Mouse (Mus musculus) c-Kit-negative CD71-positive TER-119-positive erythroid progenitor cells, embryonic 14.5 days (primary cell): Measurements from ENCODE around the gene Fth1.

Experiments
- DNase-seq: peaks from one replicate; pipeline ENCODE4 v3.0.0-alpha.2; 2013; ENCODE audit warnings: low read depth, low spot score

Gene Fth1

DNA sequence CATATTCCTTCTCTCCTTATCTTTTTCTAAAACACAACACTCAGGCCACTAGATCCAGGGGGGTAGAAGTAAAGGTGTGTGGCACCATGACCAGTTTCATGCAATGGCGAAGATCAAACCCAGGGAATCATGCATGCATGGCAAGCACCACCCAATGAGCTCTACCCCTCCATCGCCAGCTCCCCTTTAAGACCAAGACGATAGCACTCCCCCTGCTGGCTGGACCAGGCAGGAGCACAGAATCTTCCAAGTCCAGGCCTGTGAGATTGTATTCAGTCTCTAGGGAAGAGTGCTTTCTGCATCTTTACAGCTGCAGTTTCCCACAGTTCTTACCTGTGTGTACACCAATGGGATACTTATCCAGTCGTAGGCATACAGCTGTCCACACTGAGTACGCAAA is 10.9 kb downstream of the Fth1 start:
- DNase-seq = peak; percentile 76

GRCm38 (mm10) chr19:9992011-9992958 is 11.9 kb downstream of the Fth1 start:
- DNase-seq = no peak

GRCm38 (mm10) chr19:9993036-9993656 is 12.7 kb downstream of the Fth1 start:
- DNase-seq = peak; percentile 65

DNA sequence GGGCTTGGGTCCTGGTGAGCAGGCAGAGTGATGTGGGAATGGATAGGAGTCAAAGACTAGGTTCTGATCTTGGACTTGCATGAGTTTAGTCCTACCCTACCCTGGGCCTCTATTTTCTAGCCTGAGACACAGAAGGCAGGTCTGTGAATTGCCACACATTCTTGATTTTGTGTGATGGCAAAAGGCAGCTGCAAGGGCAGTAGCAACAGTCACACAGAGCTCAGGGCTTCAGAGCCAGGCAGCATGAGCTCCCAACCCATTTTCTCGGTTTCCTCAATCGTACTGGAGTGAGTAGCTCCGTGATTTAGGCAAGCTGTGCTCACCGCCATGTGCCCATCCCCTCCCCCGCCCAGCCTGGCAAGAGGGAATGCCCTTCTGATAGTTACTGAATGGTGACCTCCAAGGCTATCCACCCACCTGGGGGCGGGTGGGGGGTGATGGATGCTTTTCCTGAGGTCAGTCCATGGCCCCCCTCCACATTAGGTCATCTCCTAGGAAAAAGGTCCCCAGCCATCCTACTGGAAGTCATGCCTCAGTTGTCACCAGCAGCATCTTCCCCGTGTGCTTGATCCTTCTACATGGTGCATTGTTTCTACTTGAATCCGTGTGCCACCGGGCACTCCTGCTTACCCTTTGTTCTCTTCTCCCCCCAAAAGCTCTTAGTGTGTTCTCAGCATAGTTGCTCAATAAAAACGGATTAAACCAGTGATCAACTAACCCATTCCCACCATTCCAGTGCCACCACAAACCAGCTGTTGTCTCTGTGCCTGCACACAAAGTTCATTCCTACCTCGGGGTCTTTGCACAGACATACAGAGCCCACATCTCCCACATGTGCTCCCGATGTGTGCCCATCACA is 17.0 kb downstream of the Fth1 start:
- no peak for DNase-seq

DNA sequence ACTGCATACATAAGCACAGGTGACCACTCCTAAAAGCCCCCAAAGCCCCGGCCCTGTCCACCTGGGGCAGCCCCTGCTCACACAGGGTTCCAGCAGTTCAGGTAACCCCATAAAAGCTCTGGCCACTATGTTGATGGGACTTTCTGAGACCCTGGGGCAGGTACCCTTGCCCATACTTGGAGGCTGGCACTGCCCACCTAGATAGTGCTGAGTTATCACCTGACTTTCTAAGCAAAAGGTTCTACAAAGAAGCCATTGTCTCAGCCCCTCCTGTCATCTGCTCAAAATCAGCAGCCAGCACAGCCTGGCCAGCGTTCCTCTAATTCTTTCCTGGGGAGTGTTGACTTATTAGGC is 17.6 kb downstream of the Fth1 start:
- no peak for DNase-seq

DNA sequence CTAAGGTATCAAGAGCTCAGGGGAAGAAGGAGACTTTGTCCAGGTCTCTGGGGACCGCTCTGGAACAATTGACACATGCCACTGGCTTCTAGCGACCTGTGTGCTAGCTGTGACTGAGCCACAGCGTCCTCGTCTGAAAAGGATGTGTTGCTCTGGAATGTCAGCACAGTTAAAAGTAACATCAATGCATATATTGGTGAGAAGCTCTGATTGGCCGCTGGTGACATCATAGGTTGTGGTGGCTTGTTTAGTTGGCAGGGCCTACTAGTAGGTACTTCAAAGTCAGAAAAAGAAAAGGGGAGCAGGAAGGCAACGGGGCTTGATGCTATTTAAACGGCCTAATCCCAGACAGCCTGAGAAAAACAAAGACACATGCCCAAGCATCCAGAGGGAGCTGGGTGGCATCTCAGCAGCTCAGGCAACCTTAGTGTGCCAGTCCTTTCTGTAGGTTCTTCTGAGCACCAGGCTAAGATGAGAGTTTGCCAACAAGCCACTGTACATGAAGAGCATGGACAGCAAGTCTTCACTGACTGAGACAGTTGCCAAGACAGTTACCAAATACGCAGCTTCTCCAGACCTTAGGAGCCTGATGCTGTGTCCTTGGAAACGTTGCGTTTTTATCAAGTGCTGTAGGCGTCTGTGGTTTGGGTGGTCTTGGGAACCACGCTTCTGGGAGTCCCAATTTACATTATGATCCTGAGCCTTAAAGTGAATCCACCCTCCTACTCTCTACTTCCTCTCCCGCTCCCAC is 18.5 kb downstream of the Fth1 start:
- no peak for DNase-seq

- DNase-seq = peak; percentile 66
These were observed 19.9 kb downstream of the Fth1 start for GRCm38 (mm10) chr19:10000330-10000729.

DNA sequence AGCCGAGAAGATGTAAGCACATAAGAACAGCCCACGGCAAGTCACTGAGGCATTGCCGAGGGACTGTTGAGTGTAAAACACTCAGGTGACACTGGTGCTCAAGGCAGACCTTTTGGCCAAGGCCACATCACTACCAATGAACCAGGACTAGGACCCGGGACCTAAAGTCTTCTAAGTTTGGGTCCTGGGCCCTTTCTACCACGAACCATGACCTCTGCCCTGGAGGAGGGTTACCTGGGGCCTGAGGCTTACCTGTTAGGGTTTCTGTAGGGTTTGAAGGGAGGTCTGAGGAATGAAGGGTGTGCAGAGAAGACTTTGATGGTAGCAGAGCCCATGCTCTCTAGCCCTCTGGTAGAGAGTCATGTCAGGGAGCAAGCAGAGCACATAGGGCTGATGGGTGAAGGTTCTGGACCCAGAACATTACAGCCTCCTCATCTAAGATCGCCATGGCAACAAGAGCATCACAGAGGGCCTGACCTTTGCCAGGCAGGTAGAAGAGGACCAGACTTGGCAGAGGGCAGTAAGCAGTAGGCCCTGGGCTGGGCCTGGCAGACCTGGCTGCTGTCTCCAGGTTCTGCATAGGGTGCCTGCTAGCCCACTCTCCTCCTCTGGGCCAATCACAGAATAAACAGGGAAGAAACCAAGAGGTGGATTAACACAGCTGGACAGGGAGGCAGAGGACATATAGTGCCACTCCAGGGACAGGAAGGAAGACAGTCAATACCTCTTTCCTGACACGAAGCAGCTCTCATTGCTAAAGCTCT is 21.0 kb downstream of the Fth1 start, which contains the start of the genes Best1 and Rab3il1:
Best1 (minus strand) TSS at position 428 of the 764 bp plus-strand sequence.
Rab3il1 (plus strand) TSS at position 464 of the 764 bp plus-strand sequence.
- DNase-seq = no peak

- no peak for DNase-seq
These were observed 23.3 kb downstream of the Fth1 start for GRCm38 (mm10) chr19:10003696-10004095.

DNA sequence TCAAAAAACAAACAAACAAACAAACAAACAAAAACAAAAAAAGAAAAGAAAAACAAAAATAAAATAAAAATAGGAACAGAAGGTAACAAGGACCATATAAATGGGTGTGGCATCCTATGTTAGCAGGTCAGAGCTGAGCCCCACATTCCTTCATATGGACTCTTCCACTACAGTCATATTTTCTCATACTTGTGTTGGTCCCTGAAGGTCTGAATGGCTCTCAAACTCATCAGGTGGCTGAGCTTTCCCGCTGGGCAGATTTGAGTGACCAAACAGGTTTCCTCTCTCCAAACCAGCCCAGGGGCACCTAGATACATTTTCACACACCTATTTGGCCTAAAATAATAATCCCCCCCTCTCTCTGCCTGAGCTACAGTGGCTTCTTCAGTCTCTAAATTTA is 31.0 kb downstream of the Fth1 start:
- no peak for DNase-seq

DNA sequence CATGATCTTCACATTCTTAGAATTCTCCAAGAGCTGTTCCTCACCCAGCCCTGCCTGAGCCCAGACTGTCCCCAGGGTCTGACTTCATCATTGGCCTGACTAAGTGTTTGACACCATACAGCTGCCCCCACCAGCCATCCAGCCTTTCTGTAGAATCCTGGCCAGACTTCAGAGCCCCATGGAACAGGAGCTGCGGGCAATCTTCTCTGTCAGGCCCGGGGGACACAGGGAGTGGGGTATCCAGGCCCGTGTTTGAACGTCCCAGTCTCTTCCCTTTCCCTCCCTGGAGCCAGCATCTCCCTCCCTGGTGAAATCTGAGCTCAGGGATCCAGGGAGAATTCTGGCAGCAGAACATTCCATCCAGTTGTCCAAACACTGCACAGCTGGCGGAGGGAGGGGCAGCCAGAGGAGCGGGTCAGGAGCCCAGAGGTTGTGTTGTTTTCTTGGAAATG is 32.5 kb downstream of the Fth1 start:
- DNase-seq = no peak

GRCm38 (mm10) chr19:10013348-10013747 is 33.0 kb downstream of the Fth1 start:
- no peak for DNase-seq

DNA sequence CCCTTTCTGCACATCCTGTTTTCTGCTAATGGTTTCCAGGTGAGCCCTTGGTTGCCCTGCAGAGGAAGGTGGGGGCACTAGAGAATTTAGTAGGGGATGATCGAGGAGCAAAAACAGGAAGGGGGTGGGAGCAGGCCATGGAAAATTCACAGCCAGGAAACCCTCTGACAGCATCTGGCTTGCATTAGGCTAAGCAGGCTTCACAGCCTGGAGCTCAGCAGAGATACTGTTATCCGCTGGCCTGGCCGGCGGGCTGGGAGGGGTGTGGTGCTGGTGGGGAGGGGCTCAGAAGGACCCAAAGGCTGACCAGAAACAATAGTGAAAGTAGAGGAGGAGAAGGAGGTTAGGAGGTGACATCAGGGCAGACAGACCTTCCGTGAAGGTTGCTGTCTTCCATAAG is 33.5 kb downstream of the Fth1 start:
- DNase-seq = no peak

DNA sequence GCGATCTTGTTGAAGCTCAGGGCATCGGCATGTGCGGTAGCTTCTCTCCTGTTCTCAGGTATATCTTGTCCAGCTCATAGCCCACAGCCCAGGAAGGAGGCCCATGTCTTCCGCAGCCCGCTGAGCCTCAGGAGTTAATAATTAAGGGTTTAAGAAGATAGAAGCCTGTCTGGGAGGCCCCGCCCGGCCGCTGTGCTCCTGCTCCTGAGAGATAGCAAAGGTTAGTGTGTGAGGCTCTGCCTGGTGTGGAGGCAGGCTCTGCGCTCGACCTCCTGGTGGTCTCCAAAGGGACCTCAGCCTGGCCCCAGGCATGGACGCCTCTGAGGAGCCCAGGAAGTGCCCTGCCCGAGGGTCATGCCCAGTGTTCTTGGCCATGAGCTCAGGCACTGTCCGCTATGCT is 34.4 kb downstream of the Fth1 start:
- DNase-seq = peak; percentile 86

- DNase-seq = peak; percentile 34
These were observed 35.0 kb downstream of the Fth1 start for GRCm38 (mm10) chr19:10015442-10015841.

DNA sequence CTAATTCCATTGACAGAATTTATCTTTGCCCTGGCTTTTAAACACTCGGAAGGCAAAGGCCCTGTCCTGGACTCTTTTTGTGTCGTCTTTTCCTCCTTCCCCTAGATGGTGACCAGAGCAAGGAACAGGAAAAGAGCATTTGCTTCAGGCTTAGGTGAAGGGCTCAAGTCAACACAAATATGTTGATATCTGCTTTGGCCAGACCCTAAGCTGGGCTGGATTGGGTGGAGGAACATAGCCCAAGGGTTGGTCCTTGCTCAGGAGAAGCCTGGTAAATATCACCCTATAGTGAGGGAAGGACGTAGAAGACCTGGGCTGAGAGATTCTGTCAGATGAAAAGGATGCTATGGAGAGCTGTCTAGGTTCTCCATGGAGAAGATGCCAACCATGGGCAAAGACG is 35.8 kb downstream of the Fth1 start:
- DNase-seq = peak; percentile 51

GRCm38 (mm10) chr19:10017637-10018526 is 37.5 kb downstream of the Fth1 start:
- peak; percentile 87 for DNase-seq

- no peak for DNase-seq
These were observed 38.1 kb downstream of the Fth1 start for GRCm38 (mm10) chr19:10018527-10018818.

- DNase-seq = no peak
These were observed 38.9 kb downstream of the Fth1 start for GRCm38 (mm10) chr19:10019214-10019760.
